17 mouse cellular contexts compared by ENCODE assay signal in the genomic region with DNA sequence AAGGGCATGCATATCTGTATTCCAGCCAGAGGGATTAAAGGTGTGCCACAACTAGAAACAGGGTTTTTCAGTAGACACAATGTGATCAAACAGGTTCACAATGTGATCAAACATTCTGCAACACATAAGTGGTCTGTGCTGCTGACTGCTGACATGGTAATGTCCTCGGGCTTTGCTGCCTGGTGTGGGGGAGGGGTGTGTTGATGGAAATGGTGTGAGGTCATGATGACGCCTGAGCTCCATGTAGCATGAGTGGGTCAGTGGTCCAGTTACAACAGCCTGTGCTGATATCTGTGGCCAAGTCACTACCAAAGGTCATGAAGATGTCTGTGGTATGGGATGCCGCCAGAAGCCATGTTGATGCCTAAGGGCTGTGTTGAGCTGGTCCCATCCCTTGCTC. TPM values are rescaled to one million over a fixed set of nuclear protein-coding genes. Genes with fewer than 3 reads are reported as not detected.
"Had no signal": no experiment of that assay in that cellular context is flagged by ENCODE, and none has a peak within 500 bp of the region (broad histone marks: within the 10 kb centered on the region; RNA-seq: fewer than 3 reads in every experiment).

No protein-coding gene starts in this region.

- H3K4me2 ChIP-seq: neural tube, embryonic 13.5 days; neural tube, embryonic 15.5 days; stomach, embryonic 15.5 days had no signal

- H3K27me3 ChIP-seq: neural tube, embryonic 13.5 days; neural tube, embryonic 15.5 days; stomach, embryonic 15.5 days had no signal

- H3K27ac ChIP-seq: neural tube, embryonic 13.5 days; neural tube, embryonic 15.5 days; stomach, embryonic 15.5 days; stomach, postnatal 0 days had no signal

- H3K9ac ChIP-seq: neural tube, embryonic 13.5 days; neural tube, embryonic 15.5 days; stomach, embryonic 15.5 days had no signal

- H3K36me3 ChIP-seq: neural tube, embryonic 13.5 days; neural tube, embryonic 15.5 days; stomach, embryonic 15.5 days had no signal

- H3K4me1 ChIP-seq: neural tube, embryonic 13.5 days; neural tube, embryonic 15.5 days; stomach, embryonic 15.5 days had no signal

- H3K4me3 ChIP-seq: neural tube, embryonic 13.5 days; neural tube, embryonic 15.5 days; stomach, embryonic 15.5 days had no signal

- H3K9me3 ChIP-seq: neural tube, embryonic 13.5 days; neural tube, embryonic 15.5 days; stomach, embryonic 15.5 days had no signal

- DNase-seq: retina, postnatal 1 day; right cerebral cortex, adult 18-20 months; right cerebral cortex, postnatal 14 days; right cerebral cortex, postnatal 25 days; right cerebral cortex, postnatal 4 days; spleen, adult 18-20 months; thymus, adult 18-20 months; thymus, adult 2 months; thymus, postnatal 14 days; thymus, postnatal 25 days; thymus, postnatal 36 days; thymus, postnatal 4 days had no signal

RNA-seq across cellular contexts. Expression of a gene that starts 34.8 kb away (rescaled TPM):
- total RNA-seq: neutrophil, adult 5-6 weeks had no signal
